Mouse (Mus musculus) adrenal gland, postnatal 4 days (tissue): ENCODE measurements around the gene Pus7. TPM values are rescaled to one million over a fixed set of nuclear protein-coding genes. Genes with fewer than 3 reads are reported as not detected.
"Not testable (repeated sequence)": the region's sequence is repeated elsewhere in the genome, so short reads cannot be mapped to it uniquely, and the experiment has no call there.

Experiments used
- DNase-seq, 2 experiments: peaks; one replicate each; pipeline ENCODE4 v3.0.0; 2021 to 2022; ENCODE audit warnings: low spot score in 2 of 2, mixed read lengths in 2 of 2
- total RNA-seq, 2 experiments: library from RNA; stranded (reverse); gene quantifications; 2 replicates each; pipeline ENCODE4 v1.2.3; 2021

The Pus7 gene
- total RNA-seq, 2 experiments from 2014 or later, result 26.2 to 28.0 TPM

DNA sequence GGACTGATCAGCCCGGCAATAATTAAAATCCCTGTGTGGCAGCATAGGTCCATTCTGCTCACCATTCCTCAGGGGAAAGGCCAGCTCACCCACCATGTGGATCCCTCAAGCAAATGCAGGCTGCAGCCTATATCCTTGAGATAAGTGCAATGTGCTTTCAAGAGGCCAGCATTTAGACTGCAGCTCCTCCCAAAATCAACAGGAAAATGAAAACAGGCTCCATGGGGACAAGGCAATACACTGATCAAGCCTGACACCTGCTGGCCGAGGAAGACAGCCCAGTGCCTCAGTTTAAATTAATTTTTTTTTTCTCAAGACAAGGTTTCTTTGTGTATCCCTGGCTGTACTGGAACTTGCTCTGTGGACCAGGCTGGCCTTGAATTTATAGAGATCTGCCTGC is 24.9 kb downstream of the Pus7 start:
- no peak for DNase-seq

DNA sequence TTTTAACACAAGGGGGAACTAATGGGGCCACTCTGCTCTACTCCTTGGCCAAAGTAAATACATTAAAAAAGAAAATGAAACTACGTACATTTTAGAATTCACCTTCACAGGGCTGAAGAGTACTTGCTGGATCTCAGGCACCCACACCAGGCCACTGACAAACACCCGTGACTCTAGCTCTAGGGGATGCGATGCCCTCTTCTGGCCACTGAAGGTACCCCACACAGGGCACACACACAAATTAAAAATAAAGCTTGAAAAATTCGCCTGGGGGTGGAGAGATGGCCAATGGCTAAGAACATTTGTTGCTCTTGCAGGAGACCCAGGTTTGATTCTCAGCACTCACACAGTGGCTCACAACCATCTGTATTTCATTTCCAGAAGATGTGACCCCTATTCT is 27.1 kb downstream of the Pus7 start:
- no peak for DNase-seq

GRCm38 (mm10) chr5:23755591-23755990 is 27.9 kb downstream of the Pus7 start:
- DNase-seq, result no peak

DNA sequence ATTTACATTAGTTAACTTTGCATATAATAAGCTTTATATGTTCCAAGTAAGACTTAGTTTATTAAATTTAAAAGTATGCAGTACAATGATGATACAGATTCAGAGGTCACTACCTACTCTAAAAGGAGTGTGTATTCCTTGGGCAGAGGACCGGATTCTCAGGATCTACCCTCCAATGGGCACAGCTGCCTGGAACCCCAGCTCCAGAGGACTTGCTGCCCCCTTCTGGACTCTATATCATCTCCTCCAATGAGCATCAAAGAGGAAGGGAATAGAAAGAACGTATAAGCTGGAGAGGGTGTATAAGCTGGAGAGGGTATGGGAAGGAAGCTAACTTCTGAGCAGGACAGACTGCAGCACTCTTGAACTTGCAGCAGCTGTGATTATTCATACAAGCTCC is 33.6 kb downstream of the Pus7 start:
- no peak for DNase-seq

GRCm38 (mm10) chr5:23743261-23743660 is 40.2 kb downstream of the Pus7 start:
- DNase-seq, result no peak

GRCm38 (mm10) chr5:23737111-23737510 is 46.4 kb downstream of the Pus7 start:
- no peak for DNase-seq

GRCm38 (mm10) chr5:23736366-23736765 is 47.1 kb downstream of the Pus7 start:
- no peak for DNase-seq

DNA sequence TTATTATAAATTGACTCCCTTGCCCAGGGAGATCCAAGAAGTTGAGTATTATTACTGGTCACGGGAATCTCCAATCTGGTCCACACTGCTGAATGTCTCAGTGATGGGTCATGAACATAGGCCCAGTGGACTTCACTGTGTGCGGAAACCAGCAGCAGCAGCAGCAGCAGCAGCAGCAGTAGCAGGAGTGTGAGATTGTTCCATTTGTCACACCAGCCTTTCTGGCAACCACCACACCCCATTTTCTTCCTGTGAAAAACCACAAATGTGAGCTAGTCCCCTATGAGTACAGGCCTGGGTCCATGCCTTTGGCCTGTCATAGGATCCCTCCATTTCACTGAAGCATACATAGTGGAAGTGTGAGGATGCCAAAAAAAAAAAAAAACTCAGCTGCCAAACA is 61.6 kb downstream of the Pus7 start:
- no peak for DNase-seq

GRCm38 (mm10) chr5:23718881-23719328 is 64.6 kb downstream of the Pus7 start:
- DNase-seq, result no peak

DNA sequence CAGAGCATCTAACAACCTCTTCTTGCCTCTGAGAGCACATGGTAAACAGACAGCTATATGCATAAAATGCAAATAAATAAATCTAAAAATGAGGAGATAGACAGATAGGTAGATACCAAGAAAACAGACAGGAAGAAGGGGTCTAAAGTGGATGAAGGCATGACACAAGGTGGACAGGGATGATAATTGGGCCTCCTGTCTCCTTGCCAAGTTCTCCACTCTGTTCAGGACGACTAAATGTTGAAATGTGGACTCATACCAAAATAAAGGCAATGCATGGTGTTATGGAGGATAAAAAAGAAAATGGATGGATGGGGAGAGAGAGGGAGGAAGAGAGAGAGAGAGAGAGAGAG is 65.4 kb downstream of the Pus7 start:
- DNase-seq, result no peak

- DNase-seq, result no peak
These were observed 65.9 kb downstream of the Pus7 start for GRCm38 (mm10) chr5:23717469-23718181.

GRCm38 (mm10) chr5:23713401-23714335 is 69.8 kb downstream of the Pus7 start:
- no peak for DNase-seq

GRCm38 (mm10) chr5:23712130-23713001 is 71.1 kb downstream of the Pus7 start:
- peak; percentile 39 to 70 for DNase-seq

DNA sequence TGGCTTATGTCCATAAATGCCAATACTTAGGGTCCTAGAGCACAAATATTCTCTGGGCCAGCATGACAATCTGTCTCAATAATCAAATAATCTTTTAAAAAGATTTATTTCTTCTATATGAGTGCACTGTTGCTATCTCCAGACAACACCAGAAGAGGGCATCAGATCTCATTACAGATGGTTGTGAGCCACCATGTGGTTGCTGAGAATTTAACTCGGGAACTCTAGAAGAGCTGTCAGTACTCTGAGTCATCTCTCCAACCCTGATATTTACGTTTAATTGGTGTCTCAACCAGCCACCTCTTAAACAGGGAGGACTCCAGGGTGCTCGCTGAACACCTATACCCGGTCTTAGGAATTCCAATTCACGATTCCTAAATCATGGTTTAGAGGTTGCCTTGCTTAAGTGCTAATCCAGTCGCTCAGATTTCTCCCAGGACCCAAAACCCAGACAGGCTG is 71.8 kb downstream of the Pus7 start:
- not testable (repeated sequence) for DNase-seq

DNA sequence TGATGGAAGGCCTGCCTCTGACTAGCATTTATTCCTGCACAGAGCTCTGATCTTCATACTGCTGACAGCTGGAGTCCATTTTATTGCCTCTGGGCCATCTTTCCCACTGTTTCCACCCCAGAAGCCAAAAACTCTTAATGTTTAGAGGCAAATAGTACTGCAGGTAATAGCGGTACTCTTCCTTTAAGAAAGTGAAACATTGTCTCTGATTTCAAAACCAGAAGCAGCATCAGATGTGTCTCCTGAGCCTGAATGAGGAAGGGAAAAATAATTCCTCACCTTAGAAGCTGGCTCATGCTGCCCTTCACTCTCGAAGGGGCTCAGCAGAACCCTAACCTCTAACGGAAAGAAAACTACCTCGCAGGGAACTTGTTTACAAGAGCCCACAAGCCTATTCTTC is 72.3 kb downstream of the Pus7 start:
- no peak for DNase-seq

DNA sequence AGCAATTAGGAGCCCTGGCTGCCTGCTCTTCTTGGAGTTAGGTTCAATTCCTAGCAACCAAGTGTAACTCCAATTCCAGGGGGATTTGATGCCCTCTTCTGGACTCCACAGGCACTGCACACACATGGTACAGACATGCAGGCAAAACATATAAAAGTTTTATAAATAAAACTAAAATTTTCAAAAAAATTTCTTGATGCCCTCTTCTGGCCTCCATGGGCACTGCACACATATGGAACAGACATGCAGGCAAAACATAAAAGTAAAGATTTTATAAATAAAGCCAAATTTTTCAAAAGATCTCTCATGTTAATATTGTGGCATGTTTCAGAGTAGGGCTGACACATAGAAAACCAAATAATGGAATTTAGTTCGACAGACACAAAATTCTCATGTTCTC is 73.8 kb downstream of the Pus7 start:
- no peak for DNase-seq

GRCm38 (mm10) chr5:23706601-23707597 is 76.6 kb downstream of the Pus7 start:
- not testable (repeated sequence) for DNase-seq

- DNase-seq, result no peak
These were observed 86.1 kb downstream of the Pus7 start for GRCm38 (mm10) chr5:23697457-23697856.
